Mouse (Mus musculus) forebrain, embryonic 10.5 days (tissue): Measurements from ENCODE around the gene Pdzd11. TPM values are rescaled to one million over a fixed set of nuclear protein-coding genes. Genes with fewer than 3 reads are reported as not detected.

Experiments
- DNase-seq: peaks from one replicate; pipeline ENCODE4 v3.0.0-alpha.2; 2017; ENCODE audit warnings: low spot score; ENCODE audit errors: extremely low spot score
- H3K27ac ChIP-seq: fragments of 300-500 bp; sonication (generic); 2 replicates; pipeline ENCODE4 v1.5.1; 2016; ENCODE audit warnings: mild to moderate bottlenecking
- H3K27me3 ChIP-seq: fragments of 300-500 bp; sonication (generic); 2 replicates; pipeline ENCODE4 v1.6.1; 2016; ENCODE audit warnings: mild to moderate bottlenecking; ENCODE audit not compliant: poor library complexity, severe bottlenecking
- H3K36me3 ChIP-seq: fragments of 300-500 bp; sonication (generic); replicated peaks from 2 replicates; pipeline ENCODE4 v1.6.1; 2016; ENCODE audit warnings: mild to moderate bottlenecking, moderate library complexity
- H3K4me1 ChIP-seq: fragments of 300-500 bp; sonication (generic); 2 replicates; pipeline ENCODE4 v1.6.1; 2016
- H3K4me3 ChIP-seq: fragments of 300-500 bp; sonication (generic); 2 replicates; pipeline ENCODE4 v1.5.1; 2016; ENCODE audit warnings: mild to moderate bottlenecking, moderate library complexity
- H3K9me3 ChIP-seq: fragments of 300-500 bp; sonication (generic); 2 replicates; pipeline ENCODE4 v1.6.1; 2016; ENCODE audit warnings: mild to moderate bottlenecking, moderate library complexity
- WGBS: fragments of 180-500 bp; shearing (Covaris S2); methylation state at CpG from one replicate; pipeline ENCODE4 v1.1.7; 2016; 5-methylcytosine and 5-hydroxymethylcytosine counted together
- polyA plus RNA-seq: library from polyadenylated mRNA; unstranded; fragments of >200 nt; fragmentation: Nextera tagmentation; extraction: Ambion mirVana; gene quantifications from 2 replicates; pipeline ENCODE4 v1.2.1, GENCODE M21; 2016

Pdzd11 gene
- polyA plus RNA-seq, 1 experiment from 2014 or later = 133 TPM

- Histone ChIP-seq H3K36me3 (no peaks in the 10 kb centered on the region), H3K4me1 (no peaks in the 10 kb centered on the region), H3K27ac (no peak within 1 kb of the TSS), H3K9me3 (no peaks in the 10 kb centered on the region), H3K4me3 (no peak within 1 kb of the TSS), H3K27me3 (peaks cover 76% of the 10 kb centered on the region)
- WGBS = 78% methylated on average over 4 of the region's 4 CpGs
- DNase-seq = no peak
Measured at GRCm38 (mm10) chrX:100594791-100595190, 31.6 kb downstream of the Pdzd11 start, which contains the start of gene P2ry4. TSS of gene P2ry4 (minus strand) at chrX:100594869.

Other genes with a start within 250 kb of the Pdzd11 start
- gene Otud6a, start 197.6 kb downstream of the Pdzd11 start, polyA plus RNA-seq = not detected in 2 replicates
- 0.76 and 0.80 TPM in 2 replicates for gene Awat2, start 183.9 kb downstream of the Pdzd11 start, polyA plus RNA-seq
- 38.4 and 38.5 TPM in 2 replicates for gene Igbp1, start 132.3 kb downstream of the Pdzd11 start, polyA plus RNA-seq
- gene Dgat2l6, start 101.7 kb downstream of the Pdzd11 start, polyA plus RNA-seq = not detected in 2 replicates
- not detected in 2 replicates for gene Awat1, start 54.3 kb downstream of the Pdzd11 start, polyA plus RNA-seq
- not detected in 2 replicates for gene P2ry4, start 31.7 kb downstream of the Pdzd11 start, polyA plus RNA-seq
- not detected in 2 replicates for gene Arr3, start 21.1 kb downstream of the Pdzd11 start, polyA plus RNA-seq
- 47.2 and 48.7 TPM in 2 replicates for gene Kif4, start 831 bp downstream of the Pdzd11 start, polyA plus RNA-seq
- 3.6 and 3.8 TPM in 2 replicates for gene Gdpd2, start 103.3 kb upstream of the Pdzd11 start, polyA plus RNA-seq
- gene Dlg3, start 141.2 kb upstream of the Pdzd11 start, polyA plus RNA-seq = 15.6 and 16.8 TPM in 2 replicates